In genomic region chr1:136894753-136895152, GRCm38 (mm10) we compare ENCODE assay signal across 20 mouse cellular contexts.
DNase-seq lines count a peak whose midpoint lies in the region; ATAC-seq and TF ChIP-seq lines count a peak whose summit lies in the region.
"Had no signal": no experiment of that assay in that cellular context is flagged by ENCODE, and none has a peak within 500 bp of the region (broad histone marks: within the 10 kb centered on the region; RNA-seq: fewer than 3 reads in every experiment).

No protein-coding gene starts in this region.

- H3K79me2 ChIP-seq in liver, adult 2 months (ENCODE audit: control insufficient read depth, insufficient read depth, low read length) = peaks cover 20% of the 10 kb centered on the region; the same call in 1 of the 2 replicates

- peak overlapping the region; percentile 35; the same call in 1 of the 2 replicates for H3K27ac ChIP-seq in liver, adult 2 months (replicated peaks; ENCODE audit: insufficient read depth, low read depth, low read length)
- no peak overlapping the region for H3K27ac ChIP-seq in liver, embryonic 11.5 days (ENCODE audit: low read depth, low read length)
- H3K27ac ChIP-seq in stomach, embryonic 16.5 days (ENCODE audit: low read length) = 0 out of 2 replicates have a peak overlapping the region, but pooled peaks have one; percentile 7
- no peak overlapping the region for H3K27ac ChIP-seq in stomach, postnatal 0 days (replicated peaks)
- H3K27ac ChIP-seq in intestine, embryonic 16.5 days (ENCODE audit: low read length) = 0 out of 2 replicates have a peak overlapping the region, but pooled peaks have one; percentile 2
- H3K27ac ChIP-seq: gastrocnemius, adult 2 months; hindbrain, embryonic 12.5 days; hindbrain, embryonic 15.5 days had no signal

- no peaks in the 10 kb centered on the region for H3K9me3 ChIP-seq in liver, embryonic 11.5 days (ENCODE audit: control insufficient read depth, low read length)
- no peaks in the 10 kb centered on the region for H3K9me3 ChIP-seq in stomach, embryonic 16.5 days (replicated peaks; ENCODE audit: control insufficient read depth, low read length)
- no peaks in the 10 kb centered on the region for H3K9me3 ChIP-seq in stomach, postnatal 0 days (ENCODE audit: control insufficient read depth, low read length)
- no peaks in the 10 kb centered on the region for H3K9me3 ChIP-seq in intestine, embryonic 16.5 days (ENCODE audit: control insufficient read depth, low read length)
- H3K9me3 ChIP-seq: hindbrain, embryonic 12.5 days; hindbrain, embryonic 15.5 days had no signal

- TF ChIP-seq CTCF in liver, adult 2 months (IDR thresholded peaks at IDR 0.05; ENCODE audit: low read depth, low read length) = no peak
- no peak for TF ChIP-seq CTCF in stomach, postnatal 0 days (IDR thresholded peaks at IDR 0.05; ENCODE audit: low read depth)

- no peaks in the 10 kb centered on the region for H3K27me3 ChIP-seq in liver, adult 2 months (ENCODE audit: control insufficient read depth, insufficient read depth, low read length)
- no peaks in the 10 kb centered on the region for H3K27me3 ChIP-seq in liver, embryonic 11.5 days (replicated peaks; ENCODE audit: control insufficient read depth, insufficient read depth, low read length)
- no peaks in the 10 kb centered on the region for H3K27me3 ChIP-seq in stomach, embryonic 16.5 days (ENCODE audit: control insufficient read depth, insufficient read depth, low read length)
- H3K27me3 ChIP-seq in stomach, postnatal 0 days (ENCODE audit: control insufficient read depth, insufficient read depth, low read length) = no peaks in the 10 kb centered on the region
- no peaks in the 10 kb centered on the region for H3K27me3 ChIP-seq in intestine, embryonic 16.5 days (replicated peaks; ENCODE audit: control insufficient read depth, insufficient read depth, low read length)
- H3K27me3 ChIP-seq: hindbrain, embryonic 12.5 days; hindbrain, embryonic 15.5 days had no signal

- H3K36me3 ChIP-seq in liver, adult 2 months (ENCODE audit: control insufficient read depth, insufficient read depth, low read length) = peaks cover 5% of the 10 kb centered on the region; the same call in 1 of the 2 replicates
- no peaks in the 10 kb centered on the region for H3K36me3 ChIP-seq in liver, embryonic 11.5 days (ENCODE audit: control insufficient read depth, insufficient read depth, low read length)
- no peaks in the 10 kb centered on the region for H3K36me3 ChIP-seq in stomach, embryonic 16.5 days (ENCODE audit: control insufficient read depth, insufficient read depth, low read length)
- H3K36me3 ChIP-seq in stomach, postnatal 0 days (ENCODE audit: control insufficient read depth, insufficient read depth, low read length) = no peaks in the 10 kb centered on the region
- no peaks in the 10 kb centered on the region for H3K36me3 ChIP-seq in intestine, embryonic 16.5 days (ENCODE audit: control insufficient read depth, insufficient read depth, low read length)
- H3K36me3 ChIP-seq: hindbrain, embryonic 12.5 days; hindbrain, embryonic 15.5 days had no signal

- no peak overlapping the region for H3K9ac ChIP-seq in liver, adult 2 months (ENCODE audit: low read depth, low read length)
- H3K9ac ChIP-seq in liver, embryonic 11.5 days (ENCODE audit: low read depth, low read length) = no peak overlapping the region
- H3K9ac ChIP-seq in stomach, embryonic 16.5 days (ENCODE audit: low read length) = no peak overlapping the region
- H3K9ac ChIP-seq in stomach, postnatal 0 days (ENCODE audit: low read length) = no peak overlapping the region
- no peak overlapping the region for H3K9ac ChIP-seq in intestine, embryonic 16.5 days (ENCODE audit: low read depth, low read length)
- H3K9ac ChIP-seq: forebrain, postnatal 0 days; hindbrain, embryonic 12.5 days; hindbrain, embryonic 15.5 days had no signal

- H3K4me1 ChIP-seq in liver, adult 2 months (ENCODE audit: control insufficient read depth, insufficient read depth, low read length) = peaks cover 26% of the 10 kb centered on the region
- H3K4me1 ChIP-seq in liver, embryonic 11.5 days (replicated peaks; ENCODE audit: control insufficient read depth, insufficient read depth, low read length) = no peaks in the 10 kb centered on the region
- H3K4me1 ChIP-seq in stomach, embryonic 16.5 days (ENCODE audit: control insufficient read depth, insufficient read depth, low read length) = 0 out of 2 replicates have a peak, but pooled peaks cover 12% of the 10 kb centered on the region
- H3K4me1 ChIP-seq in stomach, postnatal 0 days (replicated peaks; ENCODE audit: control insufficient read depth, insufficient read depth) = no peaks in the 10 kb centered on the region
- peaks cover 23% of the 10 kb centered on the region for H3K4me1 ChIP-seq in intestine, embryonic 16.5 days (ENCODE audit: control insufficient read depth, insufficient read depth, low read length)
- H3K4me1 ChIP-seq: hindbrain, embryonic 12.5 days; hindbrain, embryonic 15.5 days had no signal

- peak; percentile 86 for DNase-seq in liver, adult 2 months (ENCODE audit: extremely low read depth, low read depth, low spot score)
- DNase-seq in liver, embryonic 11.5 days (ENCODE audit: low spot score) = no peak
- DNase-seq in stomach, postnatal 0 days (ENCODE audit: low spot score) = no peak
- DNase-seq in adrenal gland, adult 18-20 months (ENCODE audit: low spot score in 2 of 2) = no peak
- DNase-seq: adrenal gland, adult 8-10 months; adrenal gland, postnatal 25 days; cerebellum, adult 18-20 months; cerebellum, adult 9-10 months; cerebellum, postnatal 14 days; forebrain, postnatal 0 days; gastrocnemius, adult 2 months; gastrocnemius, postnatal 14 days; heart, adult 11 months had no signal

- no peak overlapping the region for H3K4me3 ChIP-seq in liver, adult 2 months (ENCODE audit: insufficient read depth, low read depth, low read length)
- no peak overlapping the region for H3K4me3 ChIP-seq in liver, embryonic 11.5 days (ENCODE audit: low read depth, low read length)
- H3K4me3 ChIP-seq in stomach, embryonic 16.5 days (replicated peaks; ENCODE audit: low read length) = no peak overlapping the region
- no peak overlapping the region for H3K4me3 ChIP-seq in stomach, postnatal 0 days (ENCODE audit: low read depth, low read length)
- no peak overlapping the region for H3K4me3 ChIP-seq in intestine, embryonic 16.5 days (ENCODE audit: low read length)
- H3K4me3 ChIP-seq: gastrocnemius, adult 2 months; hindbrain, embryonic 12.5 days; hindbrain, embryonic 15.5 days had no signal

- TF ChIP-seq EP300 in stomach, postnatal 0 days (optimal IDR thresholded peaks at IDR 0.05) = no peak

- 14% methylated on average over 2 of the region's 2 CpGs for WGBS in liver, adult 2 months
- WGBS in liver, embryonic 11.5 days = 67% methylated on average over 2 of the region's 2 CpGs
- 57% methylated on average over 2 of the region's 2 CpGs for WGBS in stomach, embryonic 16.5 days
- 55% methylated on average over 2 of the region's 2 CpGs for WGBS in stomach, postnatal 0 days
- WGBS in intestine, embryonic 16.5 days = 45% methylated on average over 2 of the region's 2 CpGs

- H3K4me2 ChIP-seq in liver, embryonic 11.5 days = no peak overlapping the region
- H3K4me2 ChIP-seq in stomach, embryonic 16.5 days (ENCODE audit: low read depth, low read length) = no peak overlapping the region
- no peak overlapping the region for H3K4me2 ChIP-seq in stomach, postnatal 0 days (replicated peaks; ENCODE audit: low read depth)
- H3K4me2 ChIP-seq in intestine, embryonic 16.5 days (ENCODE audit: low read depth, low read length) = 0 out of 2 replicates have a peak overlapping the region, but pooled peaks have one; percentile 11
- H3K4me2 ChIP-seq: heart, embryonic 11.5 days; hindbrain, embryonic 12.5 days; hindbrain, embryonic 15.5 days had no signal

- TF ChIP-seq POLR2A in liver, adult 2 months (IDR thresholded peaks at IDR 0.05; ENCODE audit: extremely low read depth, insufficient read depth, low read length) = no peak

- ATAC-seq in liver, embryonic 11.5 days (replicated peaks; ENCODE audit: low FRiP score) = no peak
- no peak for ATAC-seq in stomach, embryonic 16.5 days (ENCODE audit: insufficient read depth, low FRiP score)
- no peak for ATAC-seq in stomach, postnatal 0 days (ENCODE audit: low FRiP score, low TSS enrichment)
- ATAC-seq in intestine, embryonic 16.5 days = peak; percentile 45
- ATAC-seq: CD4-positive, CD25-positive, alpha-beta regulatory T cell, adult 4 months; forebrain, embryonic 14.5 days; forebrain, postnatal 0 days had no signal

Comparison
In these comparisons a context has a peak if more than half of its experiments do, and no peak if none do; other contexts are left out.
1. H3K27ac ChIP-seq: peak in liver, adult 2 months (single experiment), stomach, embryonic 16.5 days (single experiment) and intestine, embryonic 16.5 days (single experiment); none in liver, embryonic 11.5 days (single experiment) and stomach, postnatal 0 days (single experiment).